8 mouse cellular contexts compared by ENCODE assay signal in the genomic region with DNA sequence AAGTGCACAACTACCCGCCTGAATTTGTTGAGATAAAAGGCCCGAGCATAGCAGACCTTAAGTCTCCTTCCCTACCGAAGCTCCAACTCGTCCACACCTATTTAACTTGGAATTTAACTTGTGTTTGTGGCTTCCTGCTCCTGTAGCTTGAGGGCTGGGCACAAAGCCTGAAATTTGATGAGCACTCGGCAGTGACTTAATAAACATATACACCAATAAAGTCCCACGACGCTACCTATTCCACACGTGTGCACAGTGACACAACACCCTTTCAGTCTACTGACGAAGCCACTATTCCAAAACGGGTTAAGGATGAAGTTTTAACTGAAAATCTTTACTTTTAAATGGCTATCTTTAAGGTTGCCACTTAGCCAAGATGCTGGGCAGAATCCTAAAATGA. TPM values are rescaled to one million over a fixed set of nuclear protein-coding genes. Genes with fewer than 3 reads are reported as not detected.
DNase-seq lines count a peak whose midpoint lies in the region; ATAC-seq and TF ChIP-seq lines count a peak whose summit lies in the region.

No protein-coding gene starts in this region.

- 3% methylated on average over 10 of the region's 10 CpGs for WGBS in lung, embryonic 16.5 days
- 4% methylated on average over 10 of the region's 10 CpGs for WGBS in embryonic facial prominence, embryonic 14.5 days
- 9% methylated on average over 10 of the region's 10 CpGs for WGBS in limb, embryonic 11.5 days
- WGBS in olfactory bulb, adult 2 months: 6% methylated on average over 10 of the region's 10 CpGs

- intact Hi-C loops in left cerebral cortex, postnatal 10 days (cut with DNase I): loop anchor here (2.0 to 10.0 kb wide), 2 partner anchors 117 to 573 kb away; a partner anchor contains a TSS

- peak overlapping the region; percentile 57; the same call in 1 of the 2 replicates for H3K27ac ChIP-seq in lung, embryonic 16.5 days (ENCODE audit: low read length)
- H3K27ac ChIP-seq in embryonic facial prominence, embryonic 14.5 days (replicated peaks; ENCODE audit: low read depth, low read length): 0 out of 2 replicates have a peak overlapping the region, but pooled peaks have one; percentile 65
- H3K27ac ChIP-seq in limb, embryonic 11.5 days (replicated peaks; ENCODE audit: low read depth, low read length): no peak overlapping the region
- no peak overlapping the region for H3K27ac ChIP-seq in olfactory bulb, adult 2 months (ENCODE audit: insufficient read depth, low read depth, low read length)

- H3K36me3 ChIP-seq in lung, embryonic 16.5 days (ENCODE audit: control insufficient read depth, insufficient read depth, low read length): peaks cover 21% of the 10 kb centered on the region
- H3K36me3 ChIP-seq in embryonic facial prominence, embryonic 14.5 days (ENCODE audit: control insufficient read depth, insufficient read depth, low read length): peaks cover 38% of the 10 kb centered on the region
- H3K36me3 ChIP-seq in limb, embryonic 11.5 days (ENCODE audit: control insufficient read depth, insufficient read depth, low read length): peaks cover 13% of the 10 kb centered on the region; the same call in 1 of the 2 replicates

- no peak for DNase-seq in lung, postnatal 36 days
- peak; percentile 26 for DNase-seq in embryonic facial prominence, embryonic 14.5 days (ENCODE audit: low spot score)
- no peak for DNase-seq in limb, embryonic 11.5 days (ENCODE audit: low spot score)
- no peak for DNase-seq in natural killer cell, adult 2 months (ENCODE audit: low spot score in 2 of 2)
- DNase-seq in left cerebral cortex, postnatal 10 days (ENCODE audit: extremely low spot score in 1 of 2, low spot score in 2 of 2): no peak
- DNase-seq in layer of hippocampus, adult 9-11 months: no peak

- peak overlapping the region; percentile 83 for H3K9ac ChIP-seq in lung, embryonic 16.5 days (ENCODE audit: low read length)
- peak overlapping the region; percentile 79 for H3K9ac ChIP-seq in embryonic facial prominence, embryonic 14.5 days (ENCODE audit: low read depth, low read length)
- peak overlapping the region; percentile 67 for H3K9ac ChIP-seq in limb, embryonic 11.5 days (ENCODE audit: low read length)

- H3K4me3 ChIP-seq in lung, embryonic 16.5 days (ENCODE audit: low read length): peak overlapping the region; percentile 87
- peak overlapping the region; percentile 59 for H3K4me3 ChIP-seq in embryonic facial prominence, embryonic 14.5 days (ENCODE audit: low read depth, low read length)
- H3K4me3 ChIP-seq in limb, embryonic 11.5 days (ENCODE audit: low read depth, low read length): peak overlapping the region; percentile 70
- peak overlapping the region; percentile 54 for H3K4me3 ChIP-seq in olfactory bulb, adult 2 months (ENCODE audit: insufficient read depth, low read depth, low read length)

- peaks cover 11% of the 10 kb centered on the region for H3K4me1 ChIP-seq in lung, embryonic 16.5 days (replicated peaks; ENCODE audit: control insufficient read depth, insufficient read depth, low read length)
- H3K4me1 ChIP-seq in embryonic facial prominence, embryonic 14.5 days (ENCODE audit: control insufficient read depth, insufficient read depth, low read length): peaks cover 9% of the 10 kb centered on the region
- no peaks in the 10 kb centered on the region for H3K4me1 ChIP-seq in limb, embryonic 11.5 days (ENCODE audit: control insufficient read depth, insufficient read depth, low read length)
- H3K4me1 ChIP-seq in olfactory bulb, adult 2 months (ENCODE audit: control insufficient read depth, insufficient read depth, low read length): peaks cover 5% of the 10 kb centered on the region

- H3K27me3 ChIP-seq in lung, embryonic 16.5 days (ENCODE audit: control insufficient read depth, insufficient read depth, low read depth, low read length): no peaks in the 10 kb centered on the region
- H3K27me3 ChIP-seq in embryonic facial prominence, embryonic 14.5 days (replicated peaks; ENCODE audit: control insufficient read depth, insufficient read depth, low read length): no peaks in the 10 kb centered on the region
- no peaks in the 10 kb centered on the region for H3K27me3 ChIP-seq in limb, embryonic 11.5 days (ENCODE audit: control insufficient read depth, insufficient read depth, low read length)

- ATAC-seq in lung, embryonic 16.5 days (ENCODE audit: low read depth): no peak
- ATAC-seq in embryonic facial prominence, embryonic 14.5 days (ENCODE audit: low read depth): no peak
- ATAC-seq in limb, embryonic 11.5 days (ENCODE audit: insufficient number of reproducible peaks, low FRiP score, low TSS enrichment, low read depth): no peak

- TF ChIP-seq CTCF in olfactory bulb, adult 2 months (IDR thresholded peaks at IDR 0.05; ENCODE audit: insufficient read depth, low read depth, low read length): no peak

- no peak for TF ChIP-seq POLR2A in olfactory bulb, adult 2 months (IDR thresholded peaks at IDR 0.05; ENCODE audit: insufficient read depth, low read depth, low read length)

- H3K4me2 ChIP-seq in lung, embryonic 16.5 days (ENCODE audit: low read depth, low read length): peak overlapping the region; percentile 96
- H3K4me2 ChIP-seq in embryonic facial prominence, embryonic 14.5 days (ENCODE audit: low read depth, low read length): peak overlapping the region; percentile 69
- H3K4me2 ChIP-seq in limb, embryonic 11.5 days (ENCODE audit: low read depth, severe bottlenecking): peak overlapping the region; percentile 67

- H3K9me3 ChIP-seq in lung, embryonic 16.5 days (ENCODE audit: control insufficient read depth, low read length): no peaks in the 10 kb centered on the region
- H3K9me3 ChIP-seq in embryonic facial prominence, embryonic 14.5 days (ENCODE audit: control insufficient read depth, low read length): no peaks in the 10 kb centered on the region
- H3K9me3 ChIP-seq in limb, embryonic 11.5 days (ENCODE audit: control insufficient read depth, low read length): no peaks in the 10 kb centered on the region

RNA-seq across cellular contexts. Expression of a gene that starts 0.7 kb away (rescaled TPM):
- 21.3 and 22.9 TPM in 2 replicates for polyA plus RNA-seq in lung, embryonic 16.5 days (2015; fragmentation: Nextera tagmentation; extraction: Ambion mirVana)
- polyA plus RNA-seq in embryonic facial prominence, embryonic 14.5 days (2014; fragmentation: Nextera tagmentation; extraction: Ambion mirVana): 12.7 and 19.0 TPM in 2 replicates
- 19.8 and 22.9 TPM in 2 replicates for polyA plus RNA-seq in limb, embryonic 11.5 days (2014; fragmentation: Nextera tagmentation; extraction: Ambion mirVana)
- polyA plus RNA-seq in olfactory bulb, adult 2 months (2012; ENCODE audit: insufficient read depth, insufficient read length, low replicate concordance, missing spikeins): not detected in 2 replicates
- 10 to 100 TPM; 11.4 to 14.4 TPM for total RNA-seq in left cerebral cortex, postnatal 10 days (2021)

RNA-seq across cellular contexts. Expression of a gene that starts 22.7 kb away (rescaled TPM):
- polyA plus RNA-seq in lung, embryonic 16.5 days (2015; fragmentation: Nextera tagmentation; extraction: Ambion mirVana): 52.3 and 57.7 TPM in 2 replicates
- 62.1 and 63.7 TPM in 2 replicates for polyA plus RNA-seq in embryonic facial prominence, embryonic 14.5 days (2014; fragmentation: Nextera tagmentation; extraction: Ambion mirVana)
- 61.8 and 66.1 TPM in 2 replicates for polyA plus RNA-seq in limb, embryonic 11.5 days (2014; fragmentation: Nextera tagmentation; extraction: Ambion mirVana)
- polyA plus RNA-seq in olfactory bulb, adult 2 months (2012; ENCODE audit: insufficient read depth, insufficient read length, low replicate concordance, missing spikeins): not detected in 2 replicates
- 10 to 100 TPM; 79.5 to 81.2 TPM for total RNA-seq in left cerebral cortex, postnatal 10 days (2021)

Comparison
In these comparisons a context has a peak if more than half of its experiments do, and no peak if none do; other contexts are left out.
1. H3K27ac ChIP-seq: peak in lung, embryonic 16.5 days (single experiment) and embryonic facial prominence, embryonic 14.5 days (single experiment); none in limb, embryonic 11.5 days (single experiment) and olfactory bulb, adult 2 months (single experiment).
2. RNA of a gene that starts 22.7 kb away (polyA plus RNA-seq): 62.1 to 63.7 TPM in embryonic facial prominence, embryonic 14.5 days, 61.8 to 66.1 TPM in limb, embryonic 11.5 days and 52.3 to 57.7 TPM in lung, embryonic 16.5 days; not detected in olfactory bulb, adult 2 months; every median in the first group is over 10 times any median in the second.
3. Peak in every context shown above with its lines, with median percentiles within 50 percentile points of each other: H3K4me2 ChIP-seq, H3K4me3 ChIP-seq and H3K9ac ChIP-seq.